In genomic region chr4:129571551-129572084, GRCm38 (mm10) we compare ENCODE assay signal across 21 mouse cellular contexts. TPM values are rescaled to one million over a fixed set of nuclear protein-coding genes. Genes with fewer than 3 reads are reported as not detected.
DNase-seq lines count a peak whose midpoint lies in the region; ATAC-seq and TF ChIP-seq lines count a peak whose summit lies in the region.
"Had no signal": no experiment of that assay in that cellular context is flagged by ENCODE, and none has a peak within 500 bp of the region (broad histone marks: within the 10 kb centered on the region; RNA-seq: fewer than 3 reads in every experiment).

No protein-coding gene starts in this region.

- peak overlapping the region; percentile 25; the same call in 1 of the 2 replicates for H3K9ac ChIP-seq in forebrain, embryonic 12.5 days
- no peak overlapping the region for H3K9ac ChIP-seq in forebrain, embryonic 16.5 days (replicated peaks; ENCODE audit: low read depth, low read length)
- H3K9ac ChIP-seq in heart, embryonic 11.5 days (ENCODE audit: low read depth, low read length) = no peak overlapping the region
- H3K9ac ChIP-seq: hindbrain, embryonic 15.5 days; limb, embryonic 13.5 days; midbrain, embryonic 13.5 days had no signal

- H3K27me3 ChIP-seq in forebrain, embryonic 12.5 days = no peaks in the 10 kb centered on the region
- no peaks in the 10 kb centered on the region for H3K27me3 ChIP-seq in forebrain, embryonic 16.5 days (replicated peaks; ENCODE audit: control insufficient read depth, insufficient read depth, low read length)
- no peaks in the 10 kb centered on the region for H3K27me3 ChIP-seq in spleen, adult 2 months (ENCODE audit: control insufficient read depth, insufficient read depth, low read length)
- no peaks in the 10 kb centered on the region for H3K27me3 ChIP-seq in heart, embryonic 11.5 days (ENCODE audit: control insufficient read depth, insufficient read depth, low read length)
- H3K27me3 ChIP-seq: hindbrain, embryonic 15.5 days; limb, embryonic 13.5 days; midbrain, embryonic 13.5 days had no signal

- no peak for TF ChIP-seq POLR2A in spleen, adult 2 months (IDR thresholded peaks at IDR 0.05; ENCODE audit: low read depth, low read length)

- H3K4me2 ChIP-seq in forebrain, embryonic 12.5 days = no peak overlapping the region
- H3K4me2 ChIP-seq in forebrain, embryonic 16.5 days (ENCODE audit: low read length) = no peak overlapping the region
- no peak overlapping the region for H3K4me2 ChIP-seq in heart, embryonic 11.5 days
- H3K4me2 ChIP-seq: hindbrain, embryonic 15.5 days; limb, embryonic 13.5 days; midbrain, embryonic 13.5 days had no signal

- WGBS in forebrain, embryonic 12.5 days = 77% methylated on average over 8 of the region's 8 CpGs
- WGBS in forebrain, embryonic 16.5 days = 74% methylated on average over 8 of the region's 8 CpGs
- 65% methylated on average over 8 of the region's 8 CpGs for WGBS in spleen, adult 2 months
- 68% methylated on average over 8 of the region's 8 CpGs for WGBS in heart, embryonic 11.5 days (ENCODE audit: insufficient replicate concordance)

- no peak overlapping the region for H3K4me3 ChIP-seq in forebrain, embryonic 12.5 days (replicated peaks)
- no peak overlapping the region for H3K4me3 ChIP-seq in forebrain, embryonic 16.5 days (replicated peaks; ENCODE audit: low read length)
- H3K4me3 ChIP-seq in spleen, adult 2 months (ENCODE audit: extremely low read depth, insufficient read depth, insufficient read length) = peak overlapping the region; percentile 58; the same call in 1 of the 2 replicates
- H3K4me3 ChIP-seq in heart, embryonic 11.5 days (ENCODE audit: low read depth, low read length) = no peak overlapping the region
- H3K4me3 ChIP-seq: embryonic facial prominence, embryonic 10.5 days; hindbrain, embryonic 15.5 days; limb, embryonic 13.5 days; midbrain, embryonic 13.5 days; myocyte had no signal

- H3K4me1 ChIP-seq in forebrain, embryonic 12.5 days = no peaks in the 10 kb centered on the region; the same call in 1 of the 2 replicates
- no peaks in the 10 kb centered on the region for H3K4me1 ChIP-seq in forebrain, embryonic 16.5 days (replicated peaks; ENCODE audit: control insufficient read depth, insufficient read depth, low read length)
- H3K4me1 ChIP-seq in spleen, adult 2 months (ENCODE audit: control insufficient read depth, insufficient read depth, insufficient read length) = peaks cover 18% of the 10 kb centered on the region; the same call in 1 of the 2 replicates
- peaks cover 6% of the 10 kb centered on the region; the same call in 1 of the 2 replicates for H3K4me1 ChIP-seq in heart, embryonic 11.5 days (ENCODE audit: control insufficient read depth, insufficient read depth, low read length)
- H3K4me1 ChIP-seq: hindbrain, embryonic 15.5 days; midbrain, embryonic 13.5 days had no signal

- H3K27ac ChIP-seq in forebrain, embryonic 12.5 days = no peak overlapping the region
- H3K27ac ChIP-seq in forebrain, embryonic 16.5 days (ENCODE audit: low read length) = no peak overlapping the region
- peak overlapping the region; percentile 88 for H3K27ac ChIP-seq in spleen, adult 2 months (ENCODE audit: insufficient read depth, low read length)
- H3K27ac ChIP-seq in heart, embryonic 11.5 days (ENCODE audit: low read depth, low read length) = no peak overlapping the region
- H3K27ac ChIP-seq: embryonic facial prominence, embryonic 10.5 days; hindbrain, embryonic 15.5 days; limb, embryonic 13.5 days; macrophage; midbrain, embryonic 13.5 days had no signal

- TF ChIP-seq CTCF in spleen, adult 2 months (IDR thresholded peaks at IDR 0.05; ENCODE audit: extremely low read depth, insufficient read depth, insufficient read length, insufficient replicate concordance) = no peak

- DNase-seq in spleen, adult 2 months (ENCODE audit: low read depth in 1 of 2, low spot score in 2 of 2) = no peak
- no peak for DNase-seq in spleen, postnatal 14 days (ENCODE audit: low spot score in 2 of 2)
- DNase-seq in induced T-regulatory cell, adult 2 months (ENCODE audit: low read depth) = peak; percentile 87
- peak; percentile 42 for DNase-seq in thymus, postnatal 25 days
- DNase-seq in adrenal gland, adult 18-20 months (ENCODE audit: low spot score in 2 of 2) = no peak
- DNase-seq: adrenal gland, postnatal 10 days; cerebellum, adult 11 months; gastrocnemius, postnatal 36 days; heart, postnatal 14 days; kidney, adult 8-10 months; lung, adult 2 months had no signal

- no peaks in the 10 kb centered on the region for H3K9me3 ChIP-seq in forebrain, embryonic 12.5 days
- no peaks in the 10 kb centered on the region for H3K9me3 ChIP-seq in forebrain, embryonic 16.5 days (ENCODE audit: control insufficient read depth, low read length)
- H3K9me3 ChIP-seq in heart, embryonic 11.5 days (replicated peaks; ENCODE audit: control insufficient read depth, low read length) = no peaks in the 10 kb centered on the region
- H3K9me3 ChIP-seq: embryonic facial prominence, embryonic 10.5 days; hindbrain, embryonic 15.5 days; limb, embryonic 13.5 days; midbrain, embryonic 13.5 days had no signal

- ATAC-seq in forebrain, embryonic 12.5 days (ENCODE audit: low FRiP score) = no peak
- no peak for ATAC-seq in forebrain, embryonic 16.5 days
- no peak for ATAC-seq in heart, embryonic 11.5 days (replicated peaks; ENCODE audit: insufficient number of reproducible peaks, low FRiP score, low TSS enrichment)
- ATAC-seq: forebrain, embryonic 14.5 days; midbrain, embryonic 13.5 days had no signal

- no peaks in the 10 kb centered on the region for H3K36me3 ChIP-seq in forebrain, embryonic 12.5 days (replicated peaks)
- no peaks in the 10 kb centered on the region for H3K36me3 ChIP-seq in forebrain, embryonic 16.5 days (ENCODE audit: control insufficient read depth, insufficient read depth)
- H3K36me3 ChIP-seq in spleen, adult 2 months (ENCODE audit: control insufficient read depth, insufficient read depth, low read length) = no peaks in the 10 kb centered on the region
- no peaks in the 10 kb centered on the region for H3K36me3 ChIP-seq in heart, embryonic 11.5 days (ENCODE audit: control insufficient read depth, insufficient read depth, low read length)
- H3K36me3 ChIP-seq: embryonic facial prominence, embryonic 10.5 days; hindbrain, embryonic 15.5 days; limb, embryonic 13.5 days; midbrain, embryonic 13.5 days had no signal

RNA-seq across cellular contexts. Expression of gene Lck, which starts 1.8 kb away (rescaled TPM):
- 9.0 and 9.3 TPM in 2 replicates for polyA plus RNA-seq in forebrain, embryonic 12.5 days (2016; fragmentation: Nextera tagmentation; extraction: Ambion mirVana)
- 7.6 and 11.1 TPM in 2 replicates for polyA plus RNA-seq in forebrain, embryonic 16.5 days (2015; fragmentation: Nextera tagmentation; extraction: Ambion mirVana)
- polyA plus RNA-seq in spleen, adult 2 months (2012; rRNA removed) = 109 and 117 TPM in 2 replicates
- total RNA-seq in adrenal gland, adult 18-20 months (2021) = 1 to 10 TPM; 1.8 to 2.3 TPM
- polyA plus RNA-seq in heart, embryonic 11.5 days (2014; fragmentation: Nextera tagmentation; extraction: Ambion mirVana) = 3.6 and 4.6 TPM in 2 replicates

RNA-seq across cellular contexts. Expression of gene Fam167b, which starts 6.7 kb away (rescaled TPM):
- polyA plus RNA-seq in forebrain, embryonic 12.5 days (2016; fragmentation: Nextera tagmentation; extraction: Ambion mirVana) = 0.37 and 0.92 TPM in 2 replicates
- 0.24 and 0.27 TPM in 2 replicates for polyA plus RNA-seq in forebrain, embryonic 16.5 days (2015; fragmentation: Nextera tagmentation; extraction: Ambion mirVana)
- 10.9 and 17.2 TPM in 2 replicates for polyA plus RNA-seq in spleen, adult 2 months (2012; rRNA removed)
- 10 to 100 TPM; 28.2 to 31.4 TPM for total RNA-seq in adrenal gland, adult 18-20 months (2021)
- 3.6 TPM in 2 replicates for polyA plus RNA-seq in heart, embryonic 11.5 days (2014; fragmentation: Nextera tagmentation; extraction: Ambion mirVana)
- total RNA-seq: gastrocnemius, postnatal 36 days had no signal
- polyA plus RNA-seq: forebrain, embryonic 14.5 days; macrophage had no signal

RNA-seq across cellular contexts. Expression of gene Eif3i, which starts 28.8 kb away (rescaled TPM):
- 204 and 212 TPM in 2 replicates for polyA plus RNA-seq in forebrain, embryonic 12.5 days (2016; fragmentation: Nextera tagmentation; extraction: Ambion mirVana)
- 216 and 220 TPM in 2 replicates for polyA plus RNA-seq in forebrain, embryonic 16.5 days (2015; fragmentation: Nextera tagmentation; extraction: Ambion mirVana)
- 185 and 203 TPM in 2 replicates for polyA plus RNA-seq in spleen, adult 2 months (2012; rRNA removed)
- total RNA-seq in adrenal gland, adult 18-20 months (2021) = 100 to 1,000 TPM; 174 to 175 TPM
- polyA plus RNA-seq in heart, embryonic 11.5 days (2014; fragmentation: Nextera tagmentation; extraction: Ambion mirVana) = 194 and 200 TPM in 2 replicates

RNA-seq across cellular contexts. Expression of gene Tmem234, which starts 28.9 kb away (rescaled TPM):
- polyA plus RNA-seq in forebrain, embryonic 12.5 days (2016; fragmentation: Nextera tagmentation; extraction: Ambion mirVana) = 161 and 163 TPM in 2 replicates
- polyA plus RNA-seq in forebrain, embryonic 16.5 days (2015; fragmentation: Nextera tagmentation; extraction: Ambion mirVana) = 139 and 164 TPM in 2 replicates
- 119 and 129 TPM in 2 replicates for polyA plus RNA-seq in spleen, adult 2 months (2012; rRNA removed)
- 100 to 1,000 TPM in 1 of 2 experiments, 10 to 100 TPM in 1; 84.9 to 105 TPM for total RNA-seq in adrenal gland, adult 18-20 months (2021)
- polyA plus RNA-seq in heart, embryonic 11.5 days (2014; fragmentation: Nextera tagmentation; extraction: Ambion mirVana) = 170 and 177 TPM in 2 replicates

RNA-seq across cellular contexts. Expression of gene Hdac1, which starts 29.1 kb away (rescaled TPM):
- 207 and 221 TPM in 2 replicates for polyA plus RNA-seq in forebrain, embryonic 12.5 days (2016; fragmentation: Nextera tagmentation; extraction: Ambion mirVana)
- polyA plus RNA-seq in forebrain, embryonic 16.5 days (2015; fragmentation: Nextera tagmentation; extraction: Ambion mirVana) = 113 and 116 TPM in 2 replicates
- polyA plus RNA-seq in spleen, adult 2 months (2012; rRNA removed) = 55.1 and 69.0 TPM in 2 replicates
- total RNA-seq in adrenal gland, adult 18-20 months (2021) = 10 to 100 TPM; 38.9 to 48.2 TPM
- 154 and 175 TPM in 2 replicates for polyA plus RNA-seq in heart, embryonic 11.5 days (2014; fragmentation: Nextera tagmentation; extraction: Ambion mirVana)

Comparison
In these comparisons a context has a peak if more than half of its experiments do, and no peak if none do; other contexts are left out.
1. DNase-seq: peak in induced T-regulatory cell, adult 2 months (single experiment) and thymus, postnatal 25 days (single experiment); none in spleen, adult 2 months (0 of 2), spleen, postnatal 14 days (0 of 2) and adrenal gland, adult 18-20 months (0 of 2).